8 mouse cellular contexts compared by ENCODE assay signal in the genomic region with DNA sequence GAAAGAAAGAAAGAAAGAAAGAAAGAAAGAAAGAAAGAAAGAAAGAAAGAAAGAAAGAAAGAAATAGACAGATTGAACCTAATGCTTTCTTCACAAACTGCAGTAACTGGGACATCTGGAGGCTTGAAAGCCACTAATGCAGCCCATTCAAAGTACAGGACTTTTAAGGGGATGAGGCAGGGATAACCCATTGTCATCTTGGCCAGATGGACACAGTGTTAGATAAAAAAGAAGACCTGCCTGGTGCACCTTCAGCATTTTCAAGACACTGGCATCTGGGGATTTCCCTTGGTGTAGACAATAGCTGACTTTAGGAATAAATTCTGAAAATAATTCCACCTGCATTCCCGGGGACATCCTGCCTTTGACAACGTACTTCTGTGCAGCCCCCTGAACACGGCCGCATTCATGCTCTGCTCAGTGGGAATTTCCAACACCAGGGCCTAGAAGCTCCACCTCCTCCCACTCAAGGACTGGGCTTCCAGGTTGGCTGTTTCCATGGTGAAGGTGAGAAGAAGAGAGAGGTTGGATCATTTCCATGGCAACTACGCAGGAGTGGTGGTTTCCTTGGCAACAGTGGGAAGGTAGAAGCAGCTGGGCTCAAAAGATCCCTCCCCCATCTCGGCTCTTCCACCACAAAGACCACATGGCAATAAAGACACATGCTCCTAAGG. TPM values are rescaled to one million over a fixed set of nuclear protein-coding genes. Genes with fewer than 3 reads are reported as not detected.
DNase-seq lines count a peak whose midpoint lies in the region; ATAC-seq and TF ChIP-seq lines count a peak whose summit lies in the region.

No protein-coding gene starts in this region.

- H3K4me1 ChIP-seq in cortical plate, adult 2 months (ENCODE audit: control insufficient read depth, insufficient read depth, low read length): peaks cover 7% of the 10 kb centered on the region
- H3K4me1 ChIP-seq in hindbrain, embryonic 13.5 days (replicated peaks): peaks cover 16% of the 10 kb centered on the region
- peaks cover 21% of the 10 kb centered on the region for H3K4me1 ChIP-seq in heart, embryonic 10.5 days

- H3K36me3 ChIP-seq in hindbrain, embryonic 13.5 days: no peaks in the 10 kb centered on the region
- no peaks in the 10 kb centered on the region for H3K36me3 ChIP-seq in heart, embryonic 10.5 days

- peak; percentile 97 for ATAC-seq in hindbrain, embryonic 13.5 days (ENCODE audit: low FRiP score)

- no peak overlapping the region for H3K9ac ChIP-seq in hindbrain, embryonic 13.5 days

- no peak for TF ChIP-seq CTCF in cortical plate, adult 2 months (IDR thresholded peaks at IDR 0.05; ENCODE audit: extremely low read depth, insufficient read depth, low read length)

- no peaks in the 10 kb centered on the region for H3K9me3 ChIP-seq in hindbrain, embryonic 13.5 days
- no peaks in the 10 kb centered on the region for H3K9me3 ChIP-seq in heart, embryonic 10.5 days

- peak; percentile 52 for TF ChIP-seq POLR2A in cortical plate, adult 2 months (IDR thresholded peaks at IDR 0.05; ENCODE audit: extremely low read depth, insufficient read depth, low read length)

- WGBS in hindbrain, embryonic 13.5 days: 8% methylated on average over 6 of the region's 6 CpGs
- WGBS in heart, embryonic 10.5 days: 50% methylated on average over 6 of the region's 6 CpGs

- peak; percentile 98 for DNase-seq in brain, adult 2 months (ENCODE audit: low read depth, low spot score)
- DNase-seq in lung, postnatal 36 days: peak; percentile 59
- no peak for DNase-seq in thymus, postnatal 0 days (ENCODE audit: low spot score)
- DNase-seq in urinary bladder, postnatal 36 days (ENCODE audit: low spot score in 2 of 2): no peak
- no peak for DNase-seq in kidney, postnatal 25 days
- DNase-seq in heart, embryonic 10.5 days (ENCODE audit: low spot score): no peak

- H3K27me3 ChIP-seq in hindbrain, embryonic 13.5 days: no peaks in the 10 kb centered on the region
- no peaks in the 10 kb centered on the region for H3K27me3 ChIP-seq in heart, embryonic 10.5 days (ENCODE audit: insufficient read depth, poor library complexity, severe bottlenecking)

- H3K4me2 ChIP-seq in hindbrain, embryonic 13.5 days: peak overlapping the region; percentile 41

- H3K4me3 ChIP-seq in cortical plate, adult 2 months (ENCODE audit: insufficient read depth, low read length): no peak overlapping the region
- H3K4me3 ChIP-seq in hindbrain, embryonic 13.5 days: no peak overlapping the region
- no peak overlapping the region for H3K4me3 ChIP-seq in heart, embryonic 10.5 days

- peak overlapping the region; percentile 72 for H3K27ac ChIP-seq in cortical plate, adult 2 months (ENCODE audit: insufficient read depth, low read length)
- peak overlapping the region; percentile 94 for H3K27ac ChIP-seq in hindbrain, embryonic 13.5 days
- no peak overlapping the region for H3K27ac ChIP-seq in heart, embryonic 10.5 days

RNA-seq across cellular contexts. Expression of gene Rock2, which starts 38.9 kb away (rescaled TPM):
- 48.3 and 49.0 TPM in 2 replicates for polyA plus RNA-seq in cortical plate, adult 2 months (2012; rRNA removed)
- 15.1 and 15.5 TPM in 2 replicates for polyA plus RNA-seq in hindbrain, embryonic 13.5 days (2015; fragmentation: Nextera tagmentation; extraction: Ambion mirVana)
- polyA plus RNA-seq in thymus, postnatal 0 days (2015; fragmentation: Nextera tagmentation; extraction: Ambion mirVana): 10.3 and 11.9 TPM in 2 replicates
- polyA plus RNA-seq in heart, embryonic 10.5 days (2016; fragmentation: Nextera tagmentation; extraction: Ambion mirVana): 16.9 and 19.6 TPM in 2 replicates

RNA-seq across cellular contexts. Expression of gene E2f6, which starts 45.0 kb away (rescaled TPM):
- polyA plus RNA-seq in cortical plate, adult 2 months (2012; rRNA removed): 38.3 and 40.1 TPM in 2 replicates
- polyA plus RNA-seq in hindbrain, embryonic 13.5 days (2015; fragmentation: Nextera tagmentation; extraction: Ambion mirVana): 35.5 and 37.5 TPM in 2 replicates
- polyA plus RNA-seq in thymus, postnatal 0 days (2015; fragmentation: Nextera tagmentation; extraction: Ambion mirVana): 22.7 and 23.6 TPM in 2 replicates
- 52.8 and 63.4 TPM in 2 replicates for polyA plus RNA-seq in heart, embryonic 10.5 days (2016; fragmentation: Nextera tagmentation; extraction: Ambion mirVana)

RNA-seq across cellular contexts. Expression of gene Greb1, which starts 55.1 kb away (rescaled TPM):
- 0.48 and 0.49 TPM in 2 replicates for polyA plus RNA-seq in cortical plate, adult 2 months (2012; rRNA removed)
- 1.5 and 2.5 TPM in 2 replicates for polyA plus RNA-seq in hindbrain, embryonic 13.5 days (2015; fragmentation: Nextera tagmentation; extraction: Ambion mirVana)
- polyA plus RNA-seq in thymus, postnatal 0 days (2015; fragmentation: Nextera tagmentation; extraction: Ambion mirVana): 1.2 and 2.0 TPM in 2 replicates
- polyA plus RNA-seq in heart, embryonic 10.5 days (2016; fragmentation: Nextera tagmentation; extraction: Ambion mirVana): 5.5 TPM in 2 replicates

Comparison
In these comparisons a context has a peak if more than half of its experiments do, and no peak if none do; other contexts are left out.
1. DNase-seq: peak in brain, adult 2 months (single experiment) and lung, postnatal 36 days (single experiment); none in thymus, postnatal 0 days (single experiment), urinary bladder, postnatal 36 days (0 of 2), kidney, postnatal 25 days (0 of 2) and heart, embryonic 10.5 days (single experiment).